Mouse (Mus musculus): ENCODE measurements around the gene Itgad. TPM values are rescaled to one million over a fixed set of nuclear protein-coding genes. Genes with fewer than 3 reads are reported as not detected.
A peak's percentile ranks its signal among the peaks of the same experiment; 100 is the strongest.

Itgad gene
- polyA plus RNA-seq, 1 experiment from 2014 or later = not detected

GRCm38 (mm10) chr7:128231741-128232140 is 77.6 kb downstream of the Itgad start:
- ATAC-seq (no peak), DNase-seq (ENCODE audit: low read depth, low spot score) (no peak)
- ChIA-PET CTCF (no interaction called here), POLR2A (no interaction called here)
- no peak for TF ChIP-seq CTCF (IDR thresholded peaks at IDR 0.05)
- in situ Hi-C loops (cut with MboI; ENCODE audit: low pct_unique_long_range_greater_than_20kb) = no loop called here
- H3K27me3 ChIP-seq = no peaks in the 10 kb centered on the region

- ChIA-PET CTCF (no interaction called here), POLR2A (no interaction called here)
- ATAC-seq (no peak), DNase-seq (ENCODE audit: low read depth, low spot score) (no peak)
- TF ChIP-seq CTCF (IDR thresholded peaks at IDR 0.05) = no peak
- in situ Hi-C loops (cut with MboI; ENCODE audit: low pct_unique_long_range_greater_than_20kb) = no loop called here
- H3K27me3 ChIP-seq = no peaks in the 10 kb centered on the region
These were observed 80.6 kb downstream of the Itgad start for GRCm38 (mm10) chr7:128234796-128235195.

- in situ Hi-C loops (cut with MboI; ENCODE audit: low pct_unique_long_range_greater_than_20kb) = no loop called here
- no peaks in the 10 kb centered on the region for H3K27me3 ChIP-seq
- no peak for ATAC-seq
- CTCF ChIA-PET = interaction anchor here (2.2 kb wide), 1 partner anchor 10 kb away, joined by 6 read pairs; no protein-coding TSS in a partner anchor
- no peak for DNase-seq (ENCODE audit: low read depth, low spot score)
- POLR2A ChIA-PET = interaction anchor here (0.7 kb wide), 1 partner anchor 26 kb away, joined by 5 read pairs; no protein-coding TSS in a partner anchor
- TF ChIP-seq CTCF (IDR thresholded peaks at IDR 0.05) = no peak
These were observed 81.3 kb downstream of the Itgad start for GRCm38 (mm10) chr7:128235481-128235880.

GRCm38 (mm10) chr7:128236426-128236825 is 82.2 kb downstream of the Itgad start:
- TF ChIP-seq CTCF (IDR thresholded peaks at IDR 0.05) = no peak
- POLR2A ChIA-PET = interaction anchor here (2.8 kb wide), 1 partner anchor 10 kb away, joined by 13 read pairs; the partner anchor contains the start of gene Tgfb1i1
- in situ Hi-C loops (cut with MboI; ENCODE audit: low pct_unique_long_range_greater_than_20kb) = no loop called here
- ATAC-seq = no peak
- H3K27me3 ChIP-seq = no peaks in the 10 kb centered on the region
- DNase-seq (ENCODE audit: low read depth, low spot score) = no peak
- CTCF ChIA-PET = interaction anchor here (1.0 to 2.2 kb wide), 5 partner anchors 11 to 108 kb away, joined by 3 to 6 read pairs (median 3); no protein-coding TSS in a partner anchor

- no peak for TF ChIP-seq CTCF (IDR thresholded peaks at IDR 0.05)
- POLR2A ChIA-PET = interaction anchor here (0.9 to 2.8 kb wide), 2 partner anchors 10 to 11 kb away, joined by 3 to 13 read pairs; partner anchors contain the start of gene Tgfb1i1
- no peaks in the 10 kb centered on the region for H3K27me3 ChIP-seq
- peak; percentile 23 for ATAC-seq
- peak; percentile 27 for DNase-seq (ENCODE audit: low read depth, low spot score)
- CTCF ChIA-PET = interaction anchor here (1.0 to 2.2 kb wide), 6 partner anchors 10 to 107 kb away, joined by 3 to 6 read pairs (median 3); partner anchors contain the start of gene Tgfb1i1
- in situ Hi-C loops (cut with MboI; ENCODE audit: low pct_unique_long_range_greater_than_20kb) = no loop called here
These were observed 82.8 kb downstream of the Itgad start, which contains the start of gene Armc5 for GRCm38 (mm10) chr7:128236856-128237592. Armc5 (plus strand) TSS chr7:128237342.

GRCm38 (mm10) chr7:128237593-128237926 is 83.4 kb downstream of the Itgad start:
- in situ Hi-C loops (cut with MboI; ENCODE audit: low pct_unique_long_range_greater_than_20kb) = no loop called here
- no peak for DNase-seq (ENCODE audit: low read depth, low spot score)
- TF ChIP-seq CTCF (IDR thresholded peaks at IDR 0.05) = no peak
- ChIA-PET POLR2A (interaction anchor here (0.9 to 2.8 kb wide), 2 partner anchors 9 to 11 kb away, joined by 3 to 13 read pairs; partner anchors contain the start of gene Tgfb1i1), CTCF (interaction anchor here (1.0 to 2.2 kb wide), 6 partner anchors 10 to 106 kb away, joined by 3 to 6 read pairs (median 3); partner anchors contain the start of gene Tgfb1i1)
- no peak for ATAC-seq
- no peaks in the 10 kb centered on the region for H3K27me3 ChIP-seq

- in situ Hi-C loops (cut with MboI; ENCODE audit: low pct_unique_long_range_greater_than_20kb) = no loop called here
- no peak for TF ChIP-seq CTCF (IDR thresholded peaks at IDR 0.05)
- peak; percentile 88 for ATAC-seq
These were observed 84.0 kb downstream of the Itgad start, which contains the start of gene 9130023H24Rik for GRCm38 (mm10) chr7:128237927-128238778. 9130023H24Rik (minus strand) TSS chr7:128238031.

GRCm38 (mm10) chr7:128238991-128239390 is 84.8 kb downstream of the Itgad start:
- in situ Hi-C loops (cut with MboI; ENCODE audit: low pct_unique_long_range_greater_than_20kb) = no loop called here
- no peaks in the 10 kb centered on the region for H3K27me3 ChIP-seq
- TF ChIP-seq CTCF (IDR thresholded peaks at IDR 0.05) = no peak
- POLR2A ChIA-PET = interaction anchor here (2.8 kb wide), 1 partner anchor 8 kb away, joined by 13 read pairs; the partner anchor contains the start of gene Tgfb1i1
- ATAC-seq = no peak
- no peak for DNase-seq (ENCODE audit: low read depth, low spot score)
- CTCF ChIA-PET = interaction anchor here (1.0 to 1.4 kb wide), 2 partner anchors 32 to 455 kb away, joined by 3 read pairs; no protein-coding TSS in a partner anchor

More at GRCm38 (mm10) chr7:128237927-128238778, 84.0 kb downstream of the Itgad start, which contains the start of gene 9130023H24Rik:
- ChIA-PET CTCF (interaction anchor here (1.0 to 1.6 kb wide), 4 partner anchors 9 to 456 kb away, joined by 3 read pairs; partner anchors contain the start of gene Tgfb1i1), POLR2A (interaction anchor here (0.8 to 2.8 kb wide), 3 partner anchors 8 to 14 kb away, joined by 3 to 13 read pairs (median 3); partner anchors contain the start of gene Tgfb1i1)
- no peaks in the 10 kb centered on the region for H3K27me3 ChIP-seq
- DNase-seq (ENCODE audit: low read depth, low spot score) = peak; percentile 98

GRCm38 (mm10) chr7:128240131-128240784 is 86.1 kb downstream of the Itgad start:
- TF ChIP-seq CTCF (IDR thresholded peaks at IDR 0.05) = no peak
- ATAC-seq = no peak
- in situ Hi-C loops (cut with MboI; ENCODE audit: low pct_unique_long_range_greater_than_20kb) = no loop called here
- POLR2A ChIA-PET = interaction anchor here (1.1 kb wide), 2 partner anchors 9 to 12 kb away, joined by 3 read pairs; no protein-coding TSS in a partner anchor
- CTCF ChIA-PET = no interaction called here
- DNase-seq (ENCODE audit: low read depth, low spot score) = no peak
- H3K27me3 ChIP-seq = no peaks in the 10 kb centered on the region

Measured in Patski (cell line).